In the genomic region with DNA sequence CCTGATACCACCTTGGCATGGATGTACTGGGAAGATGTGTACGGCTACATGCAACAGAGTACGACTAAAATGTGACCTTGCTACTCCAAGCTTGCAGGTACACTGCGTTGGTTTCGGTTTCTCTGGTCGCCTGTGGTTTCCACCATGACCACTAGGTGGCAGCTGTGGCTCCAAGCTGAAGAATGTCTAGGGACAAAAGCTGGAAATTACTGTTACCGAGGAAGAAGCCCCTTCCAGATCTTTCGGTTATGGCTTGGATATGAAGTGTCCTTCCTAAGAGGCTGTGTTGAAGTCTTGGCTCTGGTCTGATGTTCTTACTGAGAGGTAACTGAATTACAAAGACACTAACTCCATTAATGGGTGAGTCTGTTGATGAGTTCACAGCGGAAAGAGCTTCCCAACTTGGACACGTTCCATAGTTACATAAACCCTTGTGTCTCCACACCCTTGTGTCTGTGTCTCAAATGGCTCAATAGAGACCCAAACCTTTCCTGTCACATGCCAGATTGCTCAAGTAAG, we compare ENCODE assay signal across 8 mouse cellular contexts. TPM values are rescaled to one million over a fixed set of nuclear protein-coding genes. Genes with fewer than 3 reads are reported as not detected.
A peak's percentile ranks its signal among the peaks of the same experiment; 100 is the strongest.
DNase-seq lines count a peak whose midpoint lies in the region; ATAC-seq and TF ChIP-seq lines count a peak whose summit lies in the region.
"Not testable (repeated sequence)": the region's sequence is repeated elsewhere in the genome, so short reads cannot be mapped to it uniquely, and the experiment has no call there.

No protein-coding gene starts in this region.

- peak; percentile 71; the same call in 1 of the 2 replicates for ATAC-seq in forebrain, embryonic 12.5 days (ENCODE audit: low FRiP score)
- peak; percentile 61; the same call in 1 of the 2 replicates for ATAC-seq in kidney, postnatal 0 days (replicated peaks; ENCODE audit: low FRiP score, low read depth)
- peak; percentile 67 for ATAC-seq in liver, embryonic 11.5 days (replicated peaks; ENCODE audit: low FRiP score)
- peak; percentile 72 for ATAC-seq in midbrain, embryonic 15.5 days (replicated peaks)
- ATAC-seq in stomach, embryonic 16.5 days (ENCODE audit: insufficient read depth, low FRiP score), result peak; percentile 60; the same call in 1 of the 2 replicates

- 38% methylated on average over 7 of the region's 9 CpGs for WGBS in forebrain, embryonic 12.5 days
- WGBS in kidney, postnatal 0 days, result 20% methylated on average over 7 of the region's 9 CpGs
- WGBS in liver, embryonic 11.5 days, result 28% methylated on average over 7 of the region's 9 CpGs
- 29% methylated on average over 7 of the region's 9 CpGs for WGBS in midbrain, embryonic 15.5 days
- 21% methylated on average over 7 of the region's 9 CpGs for WGBS in stomach, embryonic 16.5 days

- peaks cover 14% of the 10 kb centered on the region for H3K4me1 ChIP-seq in E14TG2a.4 (replicated peaks; ENCODE audit: low read depth, low read length)
- H3K4me1 ChIP-seq in forebrain, embryonic 12.5 days; kidney, postnatal 0 days (replicated peaks; ENCODE audit: insufficient read depth, low read length); liver, embryonic 11.5 days (replicated peaks; ENCODE audit: control insufficient read depth, insufficient read depth, low read length); midbrain, embryonic 15.5 days; stomach, embryonic 16.5 days (ENCODE audit: control insufficient read depth, insufficient read depth, low read length): not testable (repeated sequence)

- H3K4me3 ChIP-seq in E14TG2a.4 (replicated peaks; ENCODE audit: low read length); midbrain, embryonic 15.5 days: not testable (repeated sequence)
- H3K4me3 ChIP-seq in forebrain, embryonic 12.5 days (replicated peaks), result peak overlapping the region; percentile 20; the same call in 1 of the 2 replicates
- H3K4me3 ChIP-seq in kidney, postnatal 0 days (replicated peaks; ENCODE audit: low read depth, low read length), result peak overlapping the region; percentile 32
- H3K4me3 ChIP-seq in liver, embryonic 11.5 days (ENCODE audit: low read depth, low read length), result peak overlapping the region; percentile 47
- peak overlapping the region; percentile 45 for H3K4me3 ChIP-seq in stomach, embryonic 16.5 days (replicated peaks; ENCODE audit: low read length)

- H3K4me2 ChIP-seq in forebrain, embryonic 12.5 days, result peak overlapping the region; percentile 36
- peak overlapping the region; percentile 59 for H3K4me2 ChIP-seq in kidney, postnatal 0 days (ENCODE audit: low read length)
- peak overlapping the region; percentile 62 for H3K4me2 ChIP-seq in liver, embryonic 11.5 days
- peak overlapping the region; percentile 22 for H3K4me2 ChIP-seq in midbrain, embryonic 15.5 days
- peak overlapping the region; percentile 54 for H3K4me2 ChIP-seq in stomach, embryonic 16.5 days (ENCODE audit: low read depth, low read length)

- not testable (repeated sequence) for H3K27me3 ChIP-seq in E14TG2a.4 (ENCODE audit: insufficient read depth, low read length); forebrain, embryonic 12.5 days; kidney, postnatal 0 days (ENCODE audit: insufficient read depth, low read length); liver, embryonic 11.5 days (replicated peaks; ENCODE audit: control insufficient read depth, insufficient read depth, low read length); midbrain, embryonic 15.5 days (replicated peaks); stomach, embryonic 16.5 days (ENCODE audit: control insufficient read depth, insufficient read depth, low read length)

- peak; percentile 43 for DNase-seq in cerebellum, adult 11 months
- DNase-seq in heart, postnatal 10 days, result peak; percentile 48 to 60
- DNase-seq in kidney, postnatal 0 days (ENCODE audit: low spot score), result peak; percentile 52
- peak; percentile 41 for DNase-seq in liver, embryonic 11.5 days (ENCODE audit: low spot score)

- not testable (repeated sequence) for H3K27ac ChIP-seq in forebrain, embryonic 12.5 days; kidney, postnatal 0 days; liver, embryonic 11.5 days (ENCODE audit: low read depth, low read length); midbrain, embryonic 15.5 days; stomach, embryonic 16.5 days (ENCODE audit: low read length)

- intact Hi-C loops in heart, postnatal 10 days (cut with DNase I), result not testable (repeated sequence)

- H3K9ac ChIP-seq in forebrain, embryonic 12.5 days; midbrain, embryonic 15.5 days: not testable (repeated sequence)
- 0 out of 2 replicates have a peak overlapping the region, but pooled peaks have one; percentile 23 for H3K9ac ChIP-seq in kidney, postnatal 0 days (ENCODE audit: low read depth, low read length)
- peak overlapping the region; percentile 56; the same call in 1 of the 2 replicates for H3K9ac ChIP-seq in liver, embryonic 11.5 days (ENCODE audit: low read depth, low read length)
- peak overlapping the region; percentile 67 for H3K9ac ChIP-seq in stomach, embryonic 16.5 days (ENCODE audit: low read length)

- not testable (repeated sequence) for H3K9me3 ChIP-seq in E14TG2a.4 (ENCODE audit: low read length); forebrain, embryonic 12.5 days; kidney, postnatal 0 days (replicated peaks; ENCODE audit: low read length); liver, embryonic 11.5 days (ENCODE audit: control insufficient read depth, low read length); midbrain, embryonic 15.5 days; stomach, embryonic 16.5 days (replicated peaks; ENCODE audit: control insufficient read depth, low read length)

- H3K36me3 ChIP-seq in E14TG2a.4 (ENCODE audit: insufficient read depth, low read length); forebrain, embryonic 12.5 days (replicated peaks); kidney, postnatal 0 days (ENCODE audit: insufficient read depth, low read length); liver, embryonic 11.5 days (ENCODE audit: control insufficient read depth, insufficient read depth, low read length); midbrain, embryonic 15.5 days (replicated peaks); stomach, embryonic 16.5 days (ENCODE audit: control insufficient read depth, insufficient read depth, low read length): not testable (repeated sequence)

- peak; percentile 5; the same call in 1 of the 2 replicates for TF ChIP-seq CTCF in E14TG2a.4 (conservative IDR thresholded peaks at IDR 0.05; ENCODE audit: low read length)
- peak; percentile 60 for TF ChIP-seq CTCF in kidney, postnatal 0 days (IDR thresholded peaks at IDR 0.05; ENCODE audit: low read depth)

RNA-seq across cellular contexts. Expression of gene Cep78, which starts 44.5 kb away (rescaled TPM):
- polyA plus RNA-seq in forebrain, embryonic 12.5 days (2016; fragmentation: Nextera tagmentation; extraction: Ambion mirVana), result 63.5 and 65.2 TPM in 2 replicates
- 1 to 10 TPM; 4.9 to 5.8 TPM for total RNA-seq in heart, postnatal 10 days (2021)
- polyA plus RNA-seq in kidney, postnatal 0 days (2015; fragmentation: Nextera tagmentation; extraction: Ambion mirVana), result 15.3 and 16.9 TPM in 2 replicates
- 29.0 and 30.1 TPM in 2 replicates for polyA plus RNA-seq in liver, embryonic 11.5 days (2014; fragmentation: Nextera tagmentation; extraction: Ambion mirVana)
- 31.1 and 33.6 TPM in 2 replicates for polyA plus RNA-seq in midbrain, embryonic 15.5 days (2015; fragmentation: Nextera tagmentation; extraction: Ambion mirVana)
- polyA plus RNA-seq in stomach, embryonic 16.5 days (2015; fragmentation: Nextera tagmentation; extraction: Ambion mirVana), result 17.4 and 18.2 TPM in 2 replicates
